Mouse (Mus musculus) embryo, embryonic 10.5 days (tissue): ENCODE results near the gene Pip4k2a.
A peak's percentile ranks its signal among the peaks of the same experiment; 100 is the strongest.

Experiments used
- DNase-seq: peaks from one replicate; pipeline ENCODE4 v3.0.0-alpha.2; 2015; ENCODE audit warnings: low spot score

The Pip4k2a gene

GRCm38 (mm10) chr2:18979675-18980074 lies 18.3 kb downstream of the Pip4k2a start:
- DNase-seq: no peak

- no peak for DNase-seq
These were observed 18.9 kb downstream of the Pip4k2a start for GRCm38 (mm10) chr2:18979046-18979445.

GRCm38 (mm10) chr2:18977201-18977805 lies 20.6 kb downstream of the Pip4k2a start:
- no peak for DNase-seq

GRCm38 (mm10) chr2:18976175-18976574 lies 21.8 kb downstream of the Pip4k2a start:
- no peak for DNase-seq

- no peak for DNase-seq
These were observed 22.9 kb downstream of the Pip4k2a start for GRCm38 (mm10) chr2:18974882-18975645.

- DNase-seq: no peak
These were observed 26.4 kb downstream of the Pip4k2a start for GRCm38 (mm10) chr2:18971564-18971963.

GRCm38 (mm10) chr2:18970461-18970860 lies 27.5 kb downstream of the Pip4k2a start:
- DNase-seq: no peak

- no peak for DNase-seq
These were observed 28.8 kb downstream of the Pip4k2a start for GRCm38 (mm10) chr2:18969066-18969681.

- no peak for DNase-seq
These were observed 30.4 kb downstream of the Pip4k2a start for GRCm38 (mm10) chr2:18967451-18968063.

- no peak for DNase-seq
These were observed 31.4 kb downstream of the Pip4k2a start for GRCm38 (mm10) chr2:18966566-18966965.

- DNase-seq: no peak
These were observed 32.0 kb downstream of the Pip4k2a start for GRCm38 (mm10) chr2:18965950-18966349.

GRCm38 (mm10) chr2:18965108-18965507 lies 32.8 kb downstream of the Pip4k2a start:
- no peak for DNase-seq

GRCm38 (mm10) chr2:18963286-18964040 lies 34.5 kb downstream of the Pip4k2a start:
- no peak for DNase-seq

- DNase-seq: no peak
These were observed 35.4 kb downstream of the Pip4k2a start for GRCm38 (mm10) chr2:18962502-18962901.

GRCm38 (mm10) chr2:18960376-18960973 lies 37.5 kb downstream of the Pip4k2a start:
- DNase-seq: peak; percentile 39

GRCm38 (mm10) chr2:18959558-18959957 lies 38.4 kb downstream of the Pip4k2a start:
- no peak for DNase-seq

GRCm38 (mm10) chr2:18959008-18959407 lies 38.9 kb downstream of the Pip4k2a start:
- DNase-seq: no peak

GRCm38 (mm10) chr2:18958501-18958900 lies 39.4 kb downstream of the Pip4k2a start:
- no peak for DNase-seq

- no peak for DNase-seq
These were observed 39.9 kb downstream of the Pip4k2a start for GRCm38 (mm10) chr2:18958044-18958443.

GRCm38 (mm10) chr2:18957459-18957858 lies 40.5 kb downstream of the Pip4k2a start:
- DNase-seq: no peak

- DNase-seq: no peak
These were observed 41.0 kb downstream of the Pip4k2a start for GRCm38 (mm10) chr2:18956945-18957344.

GRCm38 (mm10) chr2:18956424-18956823 lies 41.5 kb downstream of the Pip4k2a start:
- no peak for DNase-seq
